Mouse (Mus musculus): ENCODE results near the gene Pcbp3. TPM values are rescaled to one million over a fixed set of nuclear protein-coding genes. Genes with fewer than 3 reads are reported as not detected.
A peak's percentile ranks its signal among the peaks of the same experiment; 100 is the strongest.
"Not testable (repeated sequence)": the region's sequence is repeated elsewhere in the genome, so short reads cannot be mapped to it uniquely, and the experiment has no call there.

The Pcbp3 gene
- polyA plus RNA-seq, 1 experiment from 2014 or later: 12.6 TPM

- Histone ChIP-seq H3K9me3 (replicated peaks) (no peaks in the 10 kb centered on the region), H3K27me3 (replicated peaks) (no peaks in the 10 kb centered on the region), H3K4me3 (no peak overlapping the region), H3K27ac (ENCODE audit: poor library complexity, severe bottlenecking) (no peak overlapping the region), H3K4me1 (replicated peaks) (peaks cover 5% of the 10 kb centered on the region; the same call in 1 of the 2 replicates), H3K9ac (no peak overlapping the region), H3K36me3 (no peaks in the 10 kb centered on the region), H3K4me2 (no peak overlapping the region)
- WGBS: 32% methylated on average over 15 of the region's 15 CpGs
- ATAC-seq (ENCODE audit: insufficient number of reproducible peaks, low FRiP score): no peak
These were observed 12.2 kb upstream of the Pcbp3 start for GRCm38 (mm10) chr10:76973797-76974436.

GRCm38 (mm10) chr10:76972318-76972717, 10.6 kb upstream of the Pcbp3 start:
- not testable (repeated sequence) for ATAC-seq (ENCODE audit: insufficient number of reproducible peaks, low FRiP score); H3K9ac ChIP-seq; H3K9me3 ChIP-seq (replicated peaks); H3K27me3 ChIP-seq (replicated peaks); H3K4me2 ChIP-seq; H3K4me3 ChIP-seq; H3K36me3 ChIP-seq; H3K4me1 ChIP-seq (replicated peaks); H3K27ac ChIP-seq (ENCODE audit: poor library complexity, severe bottlenecking)
- WGBS: 67% methylated on average over 6 of the region's 6 CpGs

GRCm38 (mm10) chr10:76970974-76971373, 9.3 kb upstream of the Pcbp3 start:
- WGBS: 68% methylated on average over 7 of the region's 7 CpGs
- no peak for ATAC-seq (ENCODE audit: insufficient number of reproducible peaks, low FRiP score)
- H3K9ac ChIP-seq: no peak overlapping the region
- no peaks in the 10 kb centered on the region for H3K36me3 ChIP-seq
- peaks cover 7% of the 10 kb centered on the region for H3K4me1 ChIP-seq (replicated peaks)
- no peak overlapping the region for H3K4me3 ChIP-seq
- H3K27ac ChIP-seq (ENCODE audit: poor library complexity, severe bottlenecking): no peak overlapping the region
- no peaks in the 10 kb centered on the region for H3K27me3 ChIP-seq (replicated peaks)
- H3K4me2 ChIP-seq: no peak overlapping the region
- H3K9me3 ChIP-seq (replicated peaks): no peaks in the 10 kb centered on the region

GRCm38 (mm10) chr10:76964436-76964835, 2.7 kb upstream of the Pcbp3 start:
- Histone ChIP-seq H3K4me1 (replicated peaks) (peaks cover 41% of the 10 kb centered on the region), H3K4me3 (no peak overlapping the region), H3K27me3 (replicated peaks) (0 out of 2 replicates have a peak, but pooled peaks cover 6% of the 10 kb centered on the region), H3K36me3 (no peaks in the 10 kb centered on the region), H3K4me2 (peak overlapping the region; percentile 1; the same call in 1 of the 2 replicates), H3K9me3 (replicated peaks) (no peaks in the 10 kb centered on the region), H3K9ac (0 out of 2 replicates have a peak overlapping the region, but pooled peaks have one; percentile 1), H3K27ac (ENCODE audit: poor library complexity, severe bottlenecking) (no peak overlapping the region)
- no peak for ATAC-seq (ENCODE audit: insufficient number of reproducible peaks, low FRiP score)
- 23% methylated on average over 6 of the region's 6 CpGs for WGBS

- WGBS: 21% methylated on average over 9 of the region's 9 CpGs
- Histone ChIP-seq H3K4me1 (replicated peaks) (peaks cover 41% of the 10 kb centered on the region), H3K36me3 (no peaks in the 10 kb centered on the region), H3K27ac (ENCODE audit: poor library complexity, severe bottlenecking) (no peak overlapping the region), H3K27me3 (replicated peaks) (0 out of 2 replicates have a peak, but pooled peaks cover 6% of the 10 kb centered on the region), H3K9me3 (replicated peaks) (no peaks in the 10 kb centered on the region), H3K4me2 (peak overlapping the region; percentile 1; the same call in 1 of the 2 replicates), H3K9ac (0 out of 2 replicates have a peak overlapping the region, but pooled peaks have one; percentile 1), H3K4me3 (no peak overlapping the region)
- no peak for ATAC-seq (ENCODE audit: insufficient number of reproducible peaks, low FRiP score)
These were observed 2.3 kb upstream of the Pcbp3 start for GRCm38 (mm10) chr10:76963997-76964396.

GRCm38 (mm10) chr10:76961156-76961555, 531 bp downstream of the Pcbp3 start:
- no peak for ATAC-seq (ENCODE audit: insufficient number of reproducible peaks, low FRiP score)
- 0 out of 2 replicates have a peak, but pooled peaks cover 6% of the 10 kb centered on the region for H3K27me3 ChIP-seq (replicated peaks)
- peak overlapping the region; percentile 87 for H3K9ac ChIP-seq
- peaks cover 40% of the 10 kb centered on the region for H3K4me1 ChIP-seq (replicated peaks)
- H3K9me3 ChIP-seq (replicated peaks): no peaks in the 10 kb centered on the region
- H3K36me3 ChIP-seq: no peaks in the 10 kb centered on the region
- peak overlapping the region; percentile 99 for H3K4me2 ChIP-seq
- 10% methylated on average over 11 of the region's 11 CpGs for WGBS
- H3K27ac ChIP-seq (ENCODE audit: poor library complexity, severe bottlenecking): no peak overlapping the region
- H3K4me3 ChIP-seq: peak overlapping the region; percentile 60

- Histone ChIP-seq H3K27ac (ENCODE audit: poor library complexity, severe bottlenecking) (no peak overlapping the region), H3K4me2 (no peak overlapping the region), H3K4me3 (no peak overlapping the region), H3K9ac (no peak overlapping the region), H3K36me3 (no peaks in the 10 kb centered on the region), H3K9me3 (replicated peaks) (no peaks in the 10 kb centered on the region), H3K4me1 (replicated peaks) (peaks cover 13% of the 10 kb centered on the region), H3K27me3 (replicated peaks) (0 out of 2 replicates have a peak, but pooled peaks cover 6% of the 10 kb centered on the region)
- ATAC-seq (ENCODE audit: insufficient number of reproducible peaks, low FRiP score): no peak
- 35% methylated on average over 3 of the region's 3 CpGs for WGBS
These were observed 3.5 kb downstream of the Pcbp3 start for GRCm38 (mm10) chr10:76958201-76958600.

GRCm38 (mm10) chr10:76956200-76956599, 5.5 kb downstream of the Pcbp3 start:
- 51% methylated on average over 6 of the region's 6 CpGs for WGBS
- Histone ChIP-seq H3K4me1 (replicated peaks) (peaks cover 6% of the 10 kb centered on the region), H3K4me2 (no peak overlapping the region), H3K4me3 (no peak overlapping the region), H3K27ac (ENCODE audit: poor library complexity, severe bottlenecking) (no peak overlapping the region), H3K36me3 (no peaks in the 10 kb centered on the region), H3K9me3 (replicated peaks) (no peaks in the 10 kb centered on the region), H3K27me3 (replicated peaks) (0 out of 2 replicates have a peak, but pooled peaks cover 6% of the 10 kb centered on the region), H3K9ac (no peak overlapping the region)
- no peak for ATAC-seq (ENCODE audit: insufficient number of reproducible peaks, low FRiP score)

- Histone ChIP-seq H3K9ac (no peak overlapping the region), H3K4me1 (replicated peaks) (peaks cover 2% of the 10 kb centered on the region; the same call in 1 of the 2 replicates), H3K9me3 (replicated peaks) (no peaks in the 10 kb centered on the region), H3K27me3 (replicated peaks) (no peaks in the 10 kb centered on the region), H3K4me3 (no peak overlapping the region), H3K4me2 (no peak overlapping the region), H3K36me3 (no peaks in the 10 kb centered on the region), H3K27ac (ENCODE audit: poor library complexity, severe bottlenecking) (no peak overlapping the region)
- 65% methylated on average over 4 of the region's 4 CpGs for WGBS
- no peak for ATAC-seq (ENCODE audit: insufficient number of reproducible peaks, low FRiP score)
These were observed 20.6 kb downstream of the Pcbp3 start for GRCm38 (mm10) chr10:76941038-76941437.

GRCm38 (mm10) chr10:76936827-76937226, 24.9 kb downstream of the Pcbp3 start:
- no peak for ATAC-seq (ENCODE audit: insufficient number of reproducible peaks, low FRiP score)
- Histone ChIP-seq H3K4me1 (replicated peaks) (no peaks in the 10 kb centered on the region), H3K4me2 (no peak overlapping the region), H3K27me3 (replicated peaks) (no peaks in the 10 kb centered on the region), H3K4me3 (no peak overlapping the region), H3K9me3 (replicated peaks) (no peaks in the 10 kb centered on the region), H3K27ac (ENCODE audit: poor library complexity, severe bottlenecking) (no peak overlapping the region), H3K9ac (no peak overlapping the region), H3K36me3 (no peaks in the 10 kb centered on the region)
- WGBS: 73% methylated on average over 6 of the region's 6 CpGs

GRCm38 (mm10) chr10:76934805-76935204, 26.9 kb downstream of the Pcbp3 start:
- whole genome bisulfite sequencing: 90% methylated on average over 5 of the region's 5 CpGs
- no peaks in the 10 kb centered on the region for H3K27me3 ChIP-seq (replicated peaks)
- H3K4me2 ChIP-seq: no peak overlapping the region
- H3K4me3 ChIP-seq: no peak overlapping the region
- no peaks in the 10 kb centered on the region for H3K36me3 ChIP-seq
- no peak overlapping the region for H3K9ac ChIP-seq
- no peaks in the 10 kb centered on the region for H3K9me3 ChIP-seq (replicated peaks)
- H3K27ac ChIP-seq (ENCODE audit: poor library complexity, severe bottlenecking): no peak overlapping the region
- no peaks in the 10 kb centered on the region for H3K4me1 ChIP-seq (replicated peaks)
- no peak for ATAC-seq (ENCODE audit: insufficient number of reproducible peaks, low FRiP score)

GRCm38 (mm10) chr10:76931794-76932193, 29.9 kb downstream of the Pcbp3 start:
- Histone ChIP-seq H3K9ac (no peak overlapping the region), H3K4me2 (no peak overlapping the region), H3K4me3 (no peak overlapping the region), H3K27ac (ENCODE audit: poor library complexity, severe bottlenecking) (no peak overlapping the region), H3K27me3 (replicated peaks) (no peaks in the 10 kb centered on the region), H3K9me3 (replicated peaks) (no peaks in the 10 kb centered on the region), H3K36me3 (no peaks in the 10 kb centered on the region), H3K4me1 (replicated peaks) (no peaks in the 10 kb centered on the region)
- WGBS: 67% methylated on average over 1 of the region's 1 CpGs
- no peak for ATAC-seq (ENCODE audit: insufficient number of reproducible peaks, low FRiP score)

Measured in heart, embryonic 12.5 days (tissue).